Mouse (Mus musculus) bone marrow macrophage, adult 2 months (primary cell): ENCODE results near the gene Nudt8.

Source experiments
- CTCF ChIP-seq: IDR thresholded peaks from 2 replicates; pipeline ENCODE4 v1.5.1; 2012; ENCODE audit warnings: low read depth, mild to moderate bottlenecking, low read length, moderate library complexity
- POLR2A ChIP-seq: IDR thresholded peaks from 2 replicates; pipeline ENCODE4 v1.6.1; 2012; ENCODE audit warnings: mild to moderate bottlenecking, low read depth, low read length, borderline replicate concordance

DNA sequence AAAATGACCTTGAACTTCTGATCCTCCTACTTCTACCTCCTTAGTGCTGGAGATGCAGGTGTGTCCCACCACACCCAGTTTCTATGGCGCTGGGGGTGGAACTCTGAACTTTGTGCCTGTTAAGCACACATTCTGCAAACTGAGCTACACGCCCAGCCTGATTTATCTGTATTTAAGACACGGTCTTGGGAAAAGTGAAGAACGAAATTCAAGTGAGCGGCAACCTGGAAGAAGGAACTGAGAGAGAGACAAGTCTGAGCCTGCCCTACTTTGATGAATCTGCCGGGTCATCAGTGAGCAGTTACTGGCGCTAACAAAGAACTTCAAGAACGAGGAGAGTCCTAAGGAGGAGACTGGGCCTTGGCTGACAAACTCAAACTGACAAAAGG, 46.5 kb downstream of the Nudt8 start:
- TF ChIP-seq CTCF (no peak), POLR2A (no peak)
